Mouse (Mus musculus) testis, adult 10 weeks (tissue): ENCODE measurements around the gene Cbx8. TPM values are rescaled to one million over a fixed set of nuclear protein-coding genes. Genes with fewer than 3 reads are reported as not detected.

ENCODE experiments used
- polyA plus RNA-seq: library from polyadenylated mRNA; stranded (reverse); fragments of 350-450 nt; fragmentation: Illumina TruSeq; extraction: RNeasy Lipid Tissue Mini Kit (QIAGEN cat#74804); gene quantifications from one replicate; pipeline ENCODE4 v1.2.3, GENCODE M21; 2014; ENCODE audit warnings: low read depth, low replicate concordance

The Cbx8 gene
- 0.17 TPM for polyA plus RNA-seq

GRCm38 (mm10) chr11:119040600-119041324, at the start of gene Cbx8:
Gene Cbx8 (minus strand): TSS chr11:119040969.

DNA sequence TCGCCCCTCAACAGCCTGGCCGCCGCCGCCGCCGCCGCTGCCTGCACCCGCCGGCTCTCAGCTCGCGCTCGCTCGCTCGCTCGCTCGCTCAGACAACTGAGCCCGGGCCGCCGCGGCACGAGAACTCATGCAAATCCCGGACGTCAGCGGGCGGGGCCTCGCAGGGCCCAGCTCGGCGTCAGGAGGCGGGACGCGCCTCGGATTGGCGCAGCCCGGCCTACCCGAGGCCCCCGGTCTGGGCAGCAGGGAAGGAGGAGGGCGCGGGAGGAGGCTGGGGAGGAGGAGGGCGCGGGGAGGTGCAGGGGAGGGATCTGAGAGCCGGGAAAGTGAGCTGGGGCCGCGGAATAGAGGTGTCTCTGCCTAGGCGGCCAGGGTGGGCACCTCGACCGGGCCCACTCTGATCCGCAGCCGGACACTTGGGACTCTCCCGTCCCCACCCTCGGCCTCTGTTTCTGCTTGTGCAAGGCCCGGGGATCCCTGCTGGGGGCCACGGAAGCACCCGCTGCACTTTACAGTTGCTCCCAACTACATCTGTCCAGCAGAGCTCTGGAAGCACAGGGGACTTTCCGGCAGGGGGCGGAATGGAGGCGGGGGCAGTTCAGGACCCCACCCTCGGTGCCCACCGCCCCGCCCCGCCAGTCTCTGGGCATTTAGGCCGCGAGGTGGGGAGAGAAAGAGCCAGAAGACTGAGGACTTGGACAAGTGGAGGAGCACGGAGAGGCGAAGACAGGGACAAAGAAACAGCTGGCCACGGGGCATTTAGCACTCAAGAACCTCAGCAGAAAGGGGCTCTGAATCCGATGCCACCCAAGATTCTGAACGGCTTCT, 45.6 kb upstream of the Cbx8 start, which contains the start of gene Cbx4:
Cbx4 (minus strand) TSS at position 78 of the 828 bp plus-strand sequence.

DNA sequence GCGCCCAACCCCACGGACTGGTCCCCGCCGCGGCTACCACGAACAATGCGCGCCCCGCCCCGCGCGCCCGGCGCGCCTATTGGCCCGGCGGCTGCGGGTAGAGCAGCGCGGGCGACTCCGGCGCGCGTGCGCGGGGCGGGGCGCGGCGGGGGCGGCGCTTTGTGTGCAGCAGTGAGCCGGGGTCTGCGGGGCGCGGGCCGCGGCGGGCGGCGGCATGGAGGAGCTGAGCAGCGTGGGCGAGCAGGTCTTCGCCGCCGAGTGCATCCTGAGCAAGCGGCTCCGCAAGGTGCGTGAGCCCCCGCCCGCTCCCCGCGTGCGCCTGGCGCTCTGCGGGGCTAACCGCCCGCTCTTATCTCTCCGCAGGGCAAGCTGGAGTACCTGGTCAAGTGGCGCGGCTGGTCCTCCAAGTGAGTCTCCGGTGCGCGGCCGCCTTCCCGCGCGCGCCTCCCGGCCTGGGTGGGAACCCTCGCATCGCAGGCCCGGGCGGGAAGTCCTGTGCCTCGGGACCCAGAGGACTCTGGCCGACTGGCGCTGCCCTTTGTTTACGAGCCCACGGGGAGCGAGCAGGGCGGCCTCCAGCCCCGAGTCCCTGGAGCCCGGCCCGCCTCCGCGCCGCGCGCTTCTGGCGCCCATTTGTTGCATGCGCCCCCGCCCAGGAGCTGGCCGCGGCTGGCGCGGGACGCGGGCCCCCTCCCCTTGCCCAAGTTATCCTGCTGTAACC, 17.7 kb downstream of the Cbx8 start, which contains the start of gene Cbx2:
Cbx2 (plus strand) TSS at position 68 of the 721 bp plus-strand sequence.

DNA sequence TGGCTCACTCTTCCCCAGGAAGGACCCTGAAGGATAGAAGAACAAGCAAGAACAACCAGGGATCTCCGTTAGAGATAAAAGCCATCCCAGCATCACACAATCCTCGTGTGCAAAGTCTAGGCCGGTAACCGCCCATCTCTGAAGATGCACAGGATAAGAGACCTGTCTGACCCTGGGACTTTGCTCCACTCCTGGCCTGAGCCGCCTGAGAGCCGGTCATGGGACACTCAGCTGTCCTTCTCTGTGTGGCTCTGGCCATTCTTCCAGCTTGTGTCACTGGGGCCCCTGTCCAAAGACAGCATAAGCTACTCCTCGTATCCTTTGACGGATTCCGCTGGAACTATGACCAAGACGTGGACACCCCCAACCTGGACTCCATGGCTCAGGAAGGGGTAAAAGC, 52.8 kb downstream of the Cbx8 start, which contains the start of gene Enpp7:
Enpp7 (plus strand) TSS at position 190 of the 400 bp plus-strand sequence.

Other genes starting within 250 kb of the Cbx8 start
- gene Rbfox3, start 129.4 kb downstream of the Cbx8 start, polyA plus RNA-seq: 0.11 TPM
- gene Enpp7, start 52.8 kb downstream of the Cbx8 start, polyA plus RNA-seq: not detected
- 0.36 TPM for gene Cbx2, start 18.0 kb downstream of the Cbx8 start, polyA plus RNA-seq
- gene Cbx4, start 45.3 kb upstream of the Cbx8 start, polyA plus RNA-seq: 1.4 TPM
- gene Tbc1d16, start 187.5 kb upstream of the Cbx8 start, polyA plus RNA-seq: 0.25 TPM
- gene Ccdc40, start 187.6 kb upstream of the Cbx8 start, polyA plus RNA-seq: 23.2 TPM
- 0.42 TPM for gene Gaa, start 226.9 kb upstream of the Cbx8 start, polyA plus RNA-seq